Mouse (Mus musculus) brain, embryonic 14.5 days (tissue): Measurements from ENCODE around the gene Efcab1.

Source experiments
- CTCF ChIP-seq: fragments of 200-500 bp; IDR thresholded peaks from 2 replicates; pipeline ENCODE4 v1.5.1; 2012; ENCODE audit warnings: inconsistent platforms, mild to moderate bottlenecking, moderate library complexity, borderline replicate concordance; ENCODE audit not compliant: insufficient read depth, insufficient read length; ENCODE audit errors: extremely low read depth
- POLR2A ChIP-seq: fragments of 200-500 bp; IDR thresholded peaks from 2 replicates; pipeline ENCODE4 v1.6.1; 2012; ENCODE audit warnings: mild to moderate bottlenecking, inconsistent platforms, borderline replicate concordance; ENCODE audit not compliant: poor library complexity, insufficient read depth, insufficient read length, severe bottlenecking; ENCODE audit errors: extremely low read depth

DNA sequence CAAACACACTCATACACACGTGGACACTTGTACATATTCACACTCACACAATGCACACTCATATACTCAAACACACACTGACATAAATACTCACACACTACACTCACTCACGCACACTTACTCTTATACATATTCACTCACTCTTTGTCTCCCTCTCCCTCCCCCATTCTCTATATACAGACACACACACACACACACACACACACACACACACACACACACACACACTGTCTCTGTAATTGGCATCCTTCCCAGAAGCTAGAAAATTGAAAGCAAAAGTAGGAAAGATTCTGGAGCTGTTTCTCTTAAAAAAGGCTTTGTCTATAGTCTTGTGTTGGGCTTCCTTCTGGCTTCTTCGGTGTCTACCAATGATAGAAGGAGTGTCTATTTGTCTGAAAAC lies 34.5 kb downstream of the Efcab1 start:
- TF ChIP-seq CTCF (no peak), POLR2A (no peak)
